Mouse (Mus musculus): Measurements from ENCODE around the gene Pam.

DNA sequence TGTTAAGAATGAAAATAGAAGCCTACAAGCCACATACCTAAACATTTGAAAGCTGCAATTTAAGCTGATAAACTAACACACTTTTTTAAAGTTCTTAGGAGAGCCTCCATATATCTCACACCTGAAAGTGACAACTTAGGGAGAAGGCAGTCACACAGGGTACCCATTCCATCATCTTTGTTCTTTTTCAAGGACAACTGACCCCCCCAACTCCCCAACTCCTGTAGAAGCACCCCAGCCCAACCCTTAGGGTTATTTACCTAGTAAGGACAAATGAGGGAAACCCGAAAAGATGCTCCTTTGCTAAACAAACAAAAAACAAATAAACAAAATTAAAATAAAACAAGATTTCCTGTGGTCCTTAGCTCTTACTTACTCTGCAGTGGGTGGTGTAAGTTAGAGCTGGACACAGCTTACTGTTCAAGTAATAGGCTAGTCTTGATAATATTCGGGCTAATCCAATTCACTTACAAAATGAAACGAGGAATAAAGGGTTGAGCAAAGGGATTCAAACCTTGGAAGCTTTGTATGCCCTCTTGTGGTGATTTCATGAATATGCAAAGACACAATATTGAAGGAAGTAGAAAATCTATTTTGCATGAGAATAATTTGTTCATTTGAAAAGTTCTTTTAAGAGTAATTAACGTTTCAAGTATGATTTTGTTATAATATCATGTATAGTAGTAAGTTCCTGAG, 293.1 kb downstream of the Pam start:
- TF ChIP-seq CTCF (IDR thresholded peaks at IDR 0.05 in 2 of 3, conservative IDR thresholded peaks at IDR 0.05 in 1 of 3; ENCODE audit: control insufficient read depth in 1 of 3, insufficient read depth in 1 of 3, low read depth in 2 of 3, low read length in 3 of 3, poor library complexity in 1 of 3, severe bottlenecking in 1 of 3) (peak; percentile 17 to 92 (median 73); a peak in 5 of 6 replicates), POLR2A (IDR thresholded peaks at IDR 0.05; ENCODE audit: control insufficient read depth in 1 of 2, insufficient read depth in 1 of 2, low read depth in 1 of 2, low read length in 2 of 2, poor library complexity in 1 of 2) (no peak), USF1 (IDR thresholded peaks at IDR 0.05; ENCODE audit: low read depth, low read length) (no peak), GATA1 (IDR thresholded peaks at IDR 0.05; ENCODE audit: low read depth, low read length) (no peak), TAL1 (IDR thresholded peaks at IDR 0.05; ENCODE audit: low read length) (no peak), SIN3A (IDR thresholded peaks at IDR 0.05; ENCODE audit: low read length) (peak; percentile 77), ELF1 (IDR thresholded peaks at IDR 0.05; ENCODE audit: low read depth, low read length) (peak; percentile 38; the same call in 1 of the 2 replicates), POLR2AphosphoS2 (IDR thresholded peaks at IDR 0.05; ENCODE audit: low read length) (no peak), POLR2AphosphoS5 (IDR thresholded peaks at IDR 0.05; ENCODE audit: borderline replicate concordance, low read depth, low read length) (no peak), NELFE (IDR thresholded peaks at IDR 0.05; ENCODE audit: low read depth, low read length) (no peak), ZKSCAN1 (IDR thresholded peaks at IDR 0.05; ENCODE audit: low read depth, low read length) (no peak), ZNF384 (IDR thresholded peaks at IDR 0.05; ENCODE audit: low read depth, low read length) (0 out of 2 replicates have a peak, but pooled peaks have one; percentile 31)
